Mouse (Mus musculus) bone marrow, adult 2 months (tissue): Measurements from ENCODE around the gene Fkbp4. TPM values are rescaled to one million over a fixed set of nuclear protein-coding genes. Genes with fewer than 3 reads are reported as not detected.

Experiments used
- H3K27ac ChIP-seq: fragments of 200-500 bp; 2 replicates; pipeline ENCODE4 v1.5.1; 2012; ENCODE audit warnings: low read depth, mild to moderate bottlenecking, control low read depth, inconsistent platforms, low read length; ENCODE audit not compliant: control insufficient read depth, poor library complexity, insufficient read depth
- H3K4me1 ChIP-seq: fragments of 200-500 bp; 2 replicates; pipeline ENCODE4 v1.6.1; 2011; ENCODE audit warnings: low read length; ENCODE audit not compliant: control insufficient read depth, insufficient read depth
- H3K4me3 ChIP-seq: fragments of 200-500 bp; replicated peaks from 2 replicates; pipeline ENCODE3; 2011; ENCODE audit warnings: mild to moderate bottlenecking, low read depth, low read length, control low read depth; ENCODE audit not compliant: control insufficient read depth
- CTCF ChIP-seq: fragments of 200-500 bp; IDR thresholded peaks from 2 replicates; pipeline ENCODE4 v1.5.1; 2011; ENCODE audit warnings: low read length, control low read depth; ENCODE audit not compliant: control insufficient read depth, insufficient read depth
- POLR2A ChIP-seq: fragments of 200-500 bp; IDR thresholded peaks from 2 replicates; pipeline ENCODE4 v1.6.1; 2011; ENCODE audit warnings: low read depth, mild to moderate bottlenecking, control low read depth, low read length, borderline replicate concordance; ENCODE audit not compliant: control insufficient read depth
- WGBS: fragments of 180-500 bp; shearing (Covaris S2); methylation state at CpG from one replicate; pipeline ENCODE4 v1.1.7; 2018; 5-methylcytosine and 5-hydroxymethylcytosine counted together
- polyA plus RNA-seq: library from polyadenylated mRNA; stranded (reverse); fragments of >200 nt; gene quantifications from 2 replicates; pipeline ENCODE4 v1.2.4, GENCODE M21; 2011; ENCODE audit warnings: low replicate concordance; ENCODE audit not compliant: missing spikeins, insufficient read depth, insufficient read length

Gene Fkbp4
- polyA plus RNA-seq, 1 experiment, result 77.3 TPM

DNA sequence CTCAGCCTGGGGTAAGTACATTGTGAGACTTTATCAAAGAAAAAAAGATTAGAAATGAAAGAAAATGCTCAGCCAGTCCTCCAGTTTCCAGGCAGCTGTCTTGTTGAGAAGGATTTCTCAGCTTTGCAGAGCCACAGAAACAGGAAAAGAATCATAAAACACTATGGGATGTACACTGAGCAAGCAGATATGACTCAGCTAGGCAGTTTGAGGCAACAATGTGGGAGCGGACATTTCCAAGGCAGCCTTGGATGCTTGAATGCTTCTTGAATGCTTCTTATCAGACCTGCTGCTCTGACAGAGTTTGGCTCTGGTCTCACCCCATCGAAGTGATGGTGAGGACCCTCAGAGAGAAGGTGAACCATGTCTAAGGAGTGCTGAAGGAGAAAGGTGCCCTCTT lies 17.4 kb downstream of the Fkbp4 start:
- WGBS, result 47% methylated on average over 2 of the region's 2 CpGs
- TF ChIP-seq CTCF (no peak), POLR2A (no peak)
- Histone ChIP-seq H3K27ac (no peak overlapping the region), H3K4me3 (no peak overlapping the region), H3K4me1 (no peaks in the 10 kb centered on the region; the same call in 1 of the 2 replicates)

DNA sequence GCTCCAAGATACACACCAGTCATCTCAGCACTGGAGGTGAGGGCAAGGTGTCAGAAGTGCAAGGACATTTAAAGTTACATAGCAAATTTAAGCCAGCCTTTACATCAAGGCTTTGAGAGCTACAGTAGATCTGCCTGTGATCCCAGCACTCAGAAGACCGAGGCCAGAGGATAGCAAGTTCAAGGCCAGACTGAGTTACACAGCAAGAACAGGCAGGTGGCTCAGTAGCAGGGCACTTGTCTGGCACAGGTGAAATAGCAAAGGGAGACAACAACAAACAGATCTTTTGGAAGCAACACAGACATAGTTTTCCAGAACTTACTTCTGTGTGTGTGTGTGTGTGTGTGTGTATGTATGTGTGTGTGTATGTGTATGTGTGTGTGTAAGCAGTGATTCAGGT lies 20.4 kb downstream of the Fkbp4 start:
- H3K27ac ChIP-seq, result no peak overlapping the region
- no peaks in the 10 kb centered on the region for H3K4me1 ChIP-seq
- no peak for TF ChIP-seq CTCF
- TF ChIP-seq POLR2A, result no peak
- WGBS, result 90% methylated on average over 1 of the region's 1 CpGs
- H3K4me3 ChIP-seq, result no peak overlapping the region

DNA sequence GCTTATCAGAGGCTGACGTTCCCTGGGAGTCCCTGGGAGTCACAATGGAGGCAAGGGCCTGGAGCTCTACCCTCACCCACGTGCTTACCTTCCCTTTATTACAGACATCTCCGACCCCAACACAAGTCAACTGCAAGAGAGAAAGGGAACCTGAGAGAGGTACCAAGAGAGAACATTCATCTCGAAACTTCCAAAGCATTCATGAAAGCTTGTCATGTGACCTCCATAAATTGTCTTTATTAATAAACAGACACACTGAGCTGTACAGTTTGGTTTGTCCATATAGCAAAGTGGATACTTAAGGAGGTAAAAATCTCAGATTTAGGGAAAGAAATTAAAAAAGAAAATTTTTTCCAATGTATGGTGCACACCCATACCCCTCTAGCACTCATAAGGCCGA lies 22.3 kb downstream of the Fkbp4 start:
- WGBS, result 86% methylated on average over 5 of the region's 5 CpGs
- Histone ChIP-seq H3K27ac (no peak overlapping the region), H3K4me3 (no peak overlapping the region), H3K4me1 (no peaks in the 10 kb centered on the region)
- TF ChIP-seq POLR2A (no peak), CTCF (no peak)

DNA sequence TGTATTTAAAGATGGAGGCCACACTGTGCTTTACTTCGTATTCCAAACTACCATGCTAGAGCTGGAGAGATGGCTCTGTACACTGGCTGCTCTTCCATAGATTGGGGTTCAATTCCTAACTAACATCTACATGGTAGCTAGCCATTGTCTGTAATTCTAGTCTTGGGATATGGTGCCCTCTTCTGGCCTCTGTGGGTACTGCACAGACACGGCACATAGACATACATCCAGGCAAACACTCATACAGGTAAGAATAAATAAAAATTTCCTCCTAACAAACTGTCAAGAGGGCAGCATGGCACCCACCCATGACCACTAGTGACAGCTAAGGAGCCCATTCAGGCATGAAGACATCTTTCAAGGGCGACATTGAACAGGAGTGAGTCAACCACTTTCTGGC lies 27.4 kb downstream of the Fkbp4 start:
- peak; percentile 66 for TF ChIP-seq CTCF
- TF ChIP-seq POLR2A, result no peak
- 27% methylated on average over 3 of the region's 3 CpGs for WGBS
- H3K4me1 ChIP-seq, result no peaks in the 10 kb centered on the region; the same call in 1 of the 2 replicates
- no peak overlapping the region for H3K4me3 ChIP-seq
- no peak overlapping the region for H3K27ac ChIP-seq

DNA sequence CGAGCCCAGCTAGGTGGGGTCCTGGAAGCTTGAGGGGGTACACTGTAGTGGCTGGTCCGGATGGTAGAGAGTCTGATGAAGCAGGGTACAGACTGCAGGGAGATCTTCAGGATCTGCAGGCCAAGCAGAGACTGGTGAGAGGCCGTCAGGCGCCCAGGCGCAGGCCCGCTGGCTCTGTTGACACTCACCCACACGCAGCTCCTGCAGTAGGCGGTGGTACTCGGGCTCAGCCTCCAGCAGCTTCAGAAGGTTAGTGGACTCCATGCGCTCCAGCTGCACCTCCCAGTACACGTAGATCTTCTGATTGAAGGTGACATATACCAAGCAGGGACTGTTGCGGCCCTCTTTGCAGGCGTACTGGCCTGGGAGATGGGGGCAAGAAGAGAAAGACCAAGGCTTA lies 28.2 kb downstream of the Fkbp4 start:
- no peaks in the 10 kb centered on the region; the same call in 1 of the 2 replicates for H3K4me1 ChIP-seq
- H3K27ac ChIP-seq, result no peak overlapping the region
- no peak for TF ChIP-seq CTCF
- WGBS, result 93% methylated on average over 13 of the region's 13 CpGs
- H3K4me3 ChIP-seq, result no peak overlapping the region

DNA sequence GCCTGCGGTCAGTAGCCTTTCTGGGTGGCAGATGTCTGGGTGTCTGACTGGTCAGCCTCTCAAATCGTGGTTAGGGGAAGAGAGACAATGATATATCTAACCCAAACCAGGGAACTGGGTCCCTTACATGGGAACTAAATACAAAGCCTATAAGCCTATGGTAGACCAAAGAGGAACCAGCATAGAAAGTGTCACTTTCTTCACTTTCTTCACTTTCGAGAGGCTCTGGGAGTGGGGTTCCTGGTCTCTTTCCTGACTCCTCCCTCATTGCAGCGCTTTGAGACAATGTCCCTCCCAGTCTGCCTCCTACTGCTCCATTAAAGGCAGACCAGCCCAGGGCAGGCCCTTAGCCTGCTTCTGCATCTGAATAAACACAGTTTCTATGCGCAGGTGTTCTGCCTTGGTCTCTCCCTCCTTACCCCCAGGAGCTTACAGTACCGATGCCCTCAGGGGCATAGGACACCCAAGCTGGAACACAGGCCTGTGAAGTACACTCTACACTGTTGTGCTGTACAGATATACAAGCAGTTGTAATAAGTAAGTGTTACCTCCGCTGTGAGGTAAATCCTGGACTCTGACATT lies 29.8 kb downstream of the Fkbp4 start:
- 74% methylated on average over 7 of the region's 7 CpGs for WGBS
- Histone ChIP-seq H3K4me3 (no peak overlapping the region), H3K27ac (no peak overlapping the region), H3K4me1 (no peaks in the 10 kb centered on the region; the same call in 1 of the 2 replicates)
- TF ChIP-seq POLR2A, result no peak
- TF ChIP-seq CTCF, result no peak

DNA sequence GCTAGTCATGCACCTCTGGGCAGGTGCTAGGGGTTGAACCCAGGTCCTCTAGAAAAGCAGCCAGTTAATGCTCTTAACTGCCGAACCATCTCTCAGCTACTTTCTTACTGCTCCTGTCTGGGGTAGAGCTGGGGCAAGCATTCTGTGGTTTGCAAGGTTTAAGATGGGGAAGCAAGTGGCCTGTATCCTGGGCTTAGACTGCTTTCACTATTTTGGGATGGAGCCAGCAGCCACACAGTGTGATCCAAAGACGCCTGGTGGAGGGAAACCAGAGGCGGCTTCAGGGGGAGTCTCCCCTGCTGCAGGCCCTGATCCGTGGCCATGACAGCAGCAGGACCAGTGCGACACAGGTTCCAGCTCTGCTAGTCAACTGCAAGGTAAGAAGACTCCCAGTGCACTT lies 33.8 kb downstream of the Fkbp4 start:
- Histone ChIP-seq H3K4me1 (no peaks in the 10 kb centered on the region; the same call in 1 of the 2 replicates), H3K4me3 (no peak overlapping the region), H3K27ac (no peak overlapping the region)
- TF ChIP-seq POLR2A (no peak), CTCF (no peak)
- 15% methylated on average over 5 of the region's 5 CpGs for WGBS

DNA sequence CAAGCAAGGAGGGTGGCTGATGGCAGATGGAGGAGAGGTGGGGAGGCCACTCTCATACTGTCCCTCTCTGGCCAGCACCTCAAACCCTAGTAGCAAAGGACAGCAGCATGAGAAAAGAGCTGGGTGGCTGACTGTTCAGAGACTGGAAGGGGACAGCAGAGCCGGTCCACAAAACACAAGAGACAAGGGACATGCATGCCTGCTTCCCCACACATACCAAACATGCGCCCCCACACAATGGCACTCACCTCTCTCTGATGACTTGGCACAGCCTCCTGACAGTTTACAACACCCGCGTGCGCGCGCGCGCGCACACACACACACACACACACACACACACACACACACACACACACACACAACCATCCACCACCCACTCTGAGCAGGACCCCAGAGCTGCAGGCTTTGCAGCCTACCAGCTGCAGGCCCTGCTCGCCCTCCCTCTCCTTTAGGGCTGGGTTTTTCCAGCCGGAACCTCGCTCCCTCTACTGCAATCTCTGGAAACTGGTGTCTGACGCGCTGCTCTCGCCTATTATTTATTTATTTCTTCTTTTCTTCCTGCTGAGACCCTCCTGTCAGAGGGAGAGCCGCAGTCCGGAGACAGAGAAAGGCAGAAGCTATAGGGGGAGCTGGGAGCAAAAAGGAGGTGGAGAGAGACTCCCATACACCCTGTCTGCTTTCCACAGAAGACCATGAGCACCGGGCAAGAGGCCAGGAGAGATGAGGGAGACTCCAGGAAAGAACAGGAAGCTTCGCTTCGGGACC lies 38.9 kb downstream of the Fkbp4 start:
- H3K27ac ChIP-seq, result no peak overlapping the region
- WGBS, result 81% methylated on average over 21 of the region's 21 CpGs
- no peak overlapping the region for H3K4me3 ChIP-seq
- TF ChIP-seq POLR2A, result no peak
- no peaks in the 10 kb centered on the region for H3K4me1 ChIP-seq

DNA sequence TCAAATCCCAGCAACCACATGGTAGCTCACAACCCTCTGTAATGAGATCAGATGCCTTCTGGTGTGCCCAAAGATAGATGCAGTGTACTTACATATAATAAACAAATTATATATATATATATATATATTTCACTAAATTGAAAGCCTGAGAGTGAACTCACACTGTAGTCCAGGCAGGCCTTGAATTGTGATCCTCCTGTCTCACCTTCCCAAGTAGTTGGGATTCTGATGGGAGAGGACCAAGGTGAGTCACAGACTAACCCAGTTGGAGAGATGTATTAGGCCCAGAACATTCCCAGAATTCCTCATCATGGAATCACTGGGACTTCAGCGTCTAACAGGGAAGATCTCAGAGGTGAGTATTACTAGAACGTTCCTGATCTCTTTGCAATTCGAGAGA lies 39.5 kb downstream of the Fkbp4 start, which contains the start of gene Nrip2:
TSS of gene Nrip2 (plus strand) at position 301 of the 400 bp plus-strand sequence.
- H3K27ac ChIP-seq, result no peak within 1 kb of the TSS
- TF ChIP-seq POLR2A (no peak), CTCF (no peak)
- WGBS, result 74% methylated on average over 3 of the region's 3 CpGs
- no peak within 1 kb of the TSS for H3K4me3 ChIP-seq
- no peaks in the 10 kb centered on the region for H3K4me1 ChIP-seq
